Mouse (Mus musculus) lung, postnatal 14 days (tissue): ENCODE data around the gene Josd2.

Experiments used
- DNase-seq: peaks from one replicate; pipeline ENCODE4 v3.0.0; 2021

The Josd2 gene

GRCm38 (mm10) chr7:44446070-44446855, 21.5 kb upstream of the Josd2 start:
- no peak for DNase-seq

- no peak for DNase-seq
Measured at GRCm38 (mm10) chr7:44453256-44453655, 14.5 kb upstream of the Josd2 start.

- DNase-seq, result no peak
Measured at GRCm38 (mm10) chr7:44456302-44456701, 11.5 kb upstream of the Josd2 start.

- DNase-seq, result no peak
Measured at GRCm38 (mm10) chr7:44460067-44460466, 7.7 kb upstream of the Josd2 start.

GRCm38 (mm10) chr7:44460767-44461502, 6.8 kb upstream of the Josd2 start:
- DNase-seq, result no peak

- DNase-seq, result no peak
Measured at GRCm38 (mm10) chr7:44461503-44462217, 6.1 kb upstream of the Josd2 start.

GRCm38 (mm10) chr7:44462218-44463055, 5.3 kb upstream of the Josd2 start:
- no peak for DNase-seq

- no peak for DNase-seq
Measured at GRCm38 (mm10) chr7:44463056-44463425, 4.7 kb upstream of the Josd2 start.

GRCm38 (mm10) chr7:44463556-44464225, 4.1 kb upstream of the Josd2 start:
- no peak for DNase-seq

- DNase-seq, result no peak
Measured at GRCm38 (mm10) chr7:44464511-44464910, 3.3 kb upstream of the Josd2 start.

GRCm38 (mm10) chr7:44465111-44465510, 2.7 kb upstream of the Josd2 start, which contains the start of gene Aspdh:
Aspdh (plus strand) TSS chr7:44465391.
- no peak for DNase-seq

GRCm38 (mm10) chr7:44466006-44466887, 1.5 kb upstream of the Josd2 start:
- no peak for DNase-seq

- DNase-seq, result no peak
Measured at GRCm38 (mm10) chr7:44466888-44467311, 880 bp upstream of the Josd2 start.

GRCm38 (mm10) chr7:44468644-44469285, 985 bp downstream of the Josd2 start:
- no peak for DNase-seq

- no peak for DNase-seq
Measured at GRCm38 (mm10) chr7:44469677-44470675, 2.2 kb downstream of the Josd2 start.

GRCm38 (mm10) chr7:44470696-44471612, 3.2 kb downstream of the Josd2 start:
- no peak for DNase-seq

- peak; percentile 41 for DNase-seq
Measured at GRCm38 (mm10) chr7:44471880-44472557, 4.2 kb downstream of the Josd2 start.

- DNase-seq, result no peak
Measured at GRCm38 (mm10) chr7:44472558-44472885, 4.7 kb downstream of the Josd2 start.
